Mouse (Mus musculus) small intestine, adult 2 months (tissue): ENCODE measurements around the gene B4galt2.

ENCODE experiments used
- CTCF ChIP-seq: fragments of 200-500 bp; IDR thresholded peaks from 2 replicates; pipeline ENCODE4 v1.5.1; 2012; ENCODE audit warnings: low read depth, mild to moderate bottlenecking, control low read depth, inconsistent platforms, low read length, moderate library complexity, mixed read lengths; ENCODE audit not compliant: insufficient replicate concordance, insufficient read length; ENCODE audit errors: extremely low read depth
- POLR2A ChIP-seq: fragments of 200-500 bp; IDR thresholded peaks from 2 replicates; pipeline ENCODE4 v1.6.1; 2012; ENCODE audit warnings: low read depth, mild to moderate bottlenecking, control low read depth, inconsistent platforms, low read length, moderate library complexity

DNA sequence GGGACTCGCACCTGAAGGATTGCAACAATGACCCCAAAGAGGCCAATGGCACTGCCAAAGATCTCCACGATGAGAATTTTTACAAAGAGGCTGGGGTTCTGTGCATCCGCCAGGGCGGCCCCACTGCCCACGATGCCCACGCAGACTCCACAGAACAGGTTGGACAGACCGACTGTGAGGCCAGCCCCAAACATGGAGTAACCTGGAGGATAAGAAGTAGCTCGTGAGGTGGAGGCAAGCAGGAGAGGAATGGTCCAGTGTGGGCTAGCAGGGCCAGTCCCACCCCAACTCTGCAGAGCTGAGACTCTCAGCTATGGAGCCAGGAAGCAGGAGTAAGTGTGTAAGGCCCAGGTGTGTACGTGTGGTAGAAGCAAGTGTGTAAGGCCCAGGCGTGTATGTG is 1.8 kb upstream of the B4galt2 start:
- TF ChIP-seq POLR2A (no peak), CTCF (no peak)
